Mouse (Mus musculus) liver (tissue): Measurements from ENCODE around the gene Dusp5.

Source experiments
- DNase-seq: peaks from one replicate; pipeline ENCODE4 v3.0.0-alpha.2; 2020; ENCODE audit warnings: mixed read lengths

Dusp5 gene

GRCm38 (mm10) chr19:53550972-53551371 is 22.1 kb downstream of the Dusp5 start:
- DNase-seq: no peak

- DNase-seq: no peak
Observed at GRCm38 (mm10) chr19:53552216-53552786, 23.4 kb downstream of the Dusp5 start.

GRCm38 (mm10) chr19:53552795-53553194 is 23.9 kb downstream of the Dusp5 start:
- DNase-seq: no peak

- no peak for DNase-seq
Observed at GRCm38 (mm10) chr19:53554402-53554801, 25.5 kb downstream of the Dusp5 start.

DNA sequence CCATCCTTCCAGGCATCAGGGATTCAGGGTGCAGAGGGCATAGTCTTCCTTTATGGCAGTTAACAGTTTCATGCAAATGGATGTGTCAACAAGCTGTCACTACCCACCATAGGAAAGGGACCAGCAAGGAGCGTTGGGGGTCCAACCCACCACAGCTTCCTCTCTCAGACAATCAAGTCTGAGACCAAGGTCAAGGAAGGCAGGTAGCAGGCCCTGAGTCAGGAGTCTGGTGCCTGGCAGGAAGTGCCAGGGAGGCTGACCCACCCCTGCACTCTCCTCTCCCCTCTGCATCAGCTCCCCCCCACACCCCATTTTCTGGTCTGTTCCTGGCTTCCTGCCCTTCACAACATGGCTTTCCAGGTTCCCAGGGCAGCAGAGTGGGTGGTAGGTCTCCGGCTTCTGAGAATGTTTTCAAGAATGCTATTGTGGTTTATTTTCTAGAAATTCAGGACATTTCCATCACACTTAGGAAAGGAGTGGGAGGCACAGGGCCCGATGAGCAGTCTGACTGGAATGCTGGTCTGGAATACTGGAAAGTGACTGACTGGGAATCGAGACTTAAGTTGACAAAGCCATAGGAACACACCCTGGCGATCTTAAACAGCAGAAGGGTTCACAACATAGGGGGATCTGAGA is 26.2 kb downstream of the Dusp5 start:
- no peak for DNase-seq

GRCm38 (mm10) chr19:53556841-53557240 is 27.9 kb downstream of the Dusp5 start:
- DNase-seq: no peak

DNA sequence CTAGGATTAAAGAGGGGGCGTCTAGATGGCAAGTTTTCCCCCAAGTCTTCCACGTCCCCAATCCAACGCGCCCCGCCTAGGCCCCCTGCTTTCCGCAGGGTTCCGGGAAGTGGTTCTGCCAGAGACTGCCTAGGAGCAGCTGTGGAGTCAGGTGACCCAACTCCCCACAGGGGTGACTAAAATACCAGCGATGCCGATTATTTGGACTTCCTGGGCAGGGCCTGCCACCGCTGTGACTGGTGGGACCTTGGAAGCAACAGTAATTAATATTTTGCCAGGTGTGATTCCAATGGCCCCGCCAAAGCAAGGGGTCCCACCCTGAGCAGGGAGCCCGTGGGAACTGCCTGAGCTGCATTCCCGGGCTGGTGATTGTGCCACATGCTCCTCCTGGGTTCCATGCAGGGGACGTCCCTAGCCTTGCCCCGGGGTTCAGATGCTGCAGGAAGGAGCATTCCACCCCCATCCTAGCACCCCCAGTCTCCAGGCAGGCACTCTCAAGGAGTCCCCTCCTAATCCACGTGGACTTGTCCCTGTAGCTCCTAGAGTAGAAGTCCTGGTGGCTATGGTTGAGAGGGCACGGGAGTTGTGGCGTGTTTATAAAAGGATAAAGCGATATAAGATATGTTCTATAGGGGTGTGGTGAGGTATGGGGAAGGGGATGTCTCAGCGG is 28.5 kb downstream of the Dusp5 start:
- DNase-seq: peak; percentile 22

DNA sequence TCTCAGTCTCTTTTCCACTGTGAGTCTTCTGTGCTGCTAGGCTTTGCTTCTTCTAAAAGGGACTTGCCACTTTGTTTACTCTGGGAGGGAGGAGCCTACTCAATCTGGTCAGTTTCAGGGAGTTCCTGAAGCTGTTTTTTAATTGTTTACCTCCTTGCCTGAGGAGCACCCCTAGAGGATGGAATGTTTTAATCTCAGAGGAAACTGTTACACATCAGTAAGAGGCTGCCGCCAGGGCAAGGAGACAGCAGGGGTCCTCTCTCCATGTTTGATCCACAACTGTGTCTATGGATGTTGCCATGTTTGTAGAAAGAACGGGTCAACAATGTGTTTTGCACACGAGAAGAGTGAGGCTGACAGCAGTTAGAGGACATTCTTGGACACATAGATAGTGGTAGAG is 31.5 kb downstream of the Dusp5 start:
- no peak for DNase-seq

DNA sequence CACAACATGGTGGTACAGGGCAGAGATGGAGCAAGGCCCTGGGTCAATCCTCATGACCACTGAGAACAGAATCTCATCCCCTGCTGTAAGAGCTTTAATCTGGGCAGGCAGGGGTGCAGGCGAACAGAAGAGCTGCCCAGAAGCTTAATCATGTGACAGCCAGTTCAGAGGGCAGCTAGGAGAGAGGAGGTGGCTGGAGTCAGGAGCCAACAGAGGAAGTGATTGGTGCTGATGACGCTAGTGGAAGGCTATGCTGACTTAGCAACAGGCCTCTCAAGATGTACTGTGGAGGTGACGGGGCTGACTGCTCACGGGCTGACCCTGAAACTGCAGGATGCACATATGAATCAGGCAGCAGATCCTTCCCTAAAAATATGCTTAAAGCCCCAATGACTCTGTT is 35.3 kb downstream of the Dusp5 start:
- DNase-seq: no peak

DNA sequence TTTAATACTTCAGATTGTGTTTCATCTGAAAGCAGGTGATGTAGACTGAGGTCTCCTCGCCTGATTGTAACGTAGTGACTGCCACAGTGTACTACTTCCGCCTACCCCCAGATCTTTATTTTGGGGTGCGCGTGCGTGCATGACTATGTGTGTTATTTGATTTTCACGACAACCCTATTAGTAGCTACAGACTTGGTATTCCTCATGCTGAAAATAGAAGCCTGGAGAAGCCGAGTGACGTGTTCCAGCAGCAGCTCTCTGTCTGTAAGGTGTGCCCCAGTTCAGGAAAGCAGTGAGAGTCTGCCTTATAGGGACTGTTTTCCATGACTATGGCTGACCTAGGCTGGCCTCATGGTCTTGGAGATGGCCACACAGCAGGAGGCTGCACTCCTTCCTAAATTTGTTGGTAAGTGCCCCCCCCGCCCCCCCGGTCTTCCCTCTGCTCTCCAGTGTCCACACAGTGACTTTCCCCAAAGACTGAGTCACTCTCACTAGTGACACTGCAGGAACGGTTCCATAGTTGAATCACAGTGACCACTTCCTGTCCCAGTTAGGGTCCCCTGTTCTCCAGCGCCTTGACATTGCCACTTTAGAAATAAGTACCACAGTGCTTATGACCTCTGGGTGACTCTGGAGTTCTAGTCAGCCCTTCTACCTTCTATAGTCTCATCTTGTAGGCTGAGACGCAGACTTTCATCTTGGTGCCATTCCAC is 36.8 kb downstream of the Dusp5 start:
- DNase-seq: no peak

GRCm38 (mm10) chr19:53567864-53568263 is 39.0 kb downstream of the Dusp5 start:
- no peak for DNase-seq

DNA sequence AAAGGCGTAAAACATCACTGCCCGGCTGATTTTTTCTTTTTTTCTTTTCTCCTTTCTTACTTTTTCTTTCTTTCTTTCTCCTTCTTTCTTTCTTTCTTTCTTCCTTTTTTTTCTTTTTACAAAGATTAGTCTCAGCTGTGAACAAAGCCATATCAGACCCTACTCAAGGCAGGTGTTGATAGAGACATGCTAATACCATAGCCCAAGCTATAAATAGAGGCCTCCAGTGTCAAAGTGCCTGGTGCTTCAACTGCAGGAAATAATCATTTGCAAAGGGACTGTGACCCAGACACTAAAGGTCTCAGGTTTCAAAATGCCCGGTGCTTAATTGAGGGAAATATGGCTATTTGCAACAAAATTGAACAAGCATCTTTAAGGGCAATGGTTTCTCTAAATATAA is 39.6 kb downstream of the Dusp5 start:
- DNase-seq: no peak

GRCm38 (mm10) chr19:53571056-53571455 is 42.1 kb downstream of the Dusp5 start:
- DNase-seq: no peak

DNA sequence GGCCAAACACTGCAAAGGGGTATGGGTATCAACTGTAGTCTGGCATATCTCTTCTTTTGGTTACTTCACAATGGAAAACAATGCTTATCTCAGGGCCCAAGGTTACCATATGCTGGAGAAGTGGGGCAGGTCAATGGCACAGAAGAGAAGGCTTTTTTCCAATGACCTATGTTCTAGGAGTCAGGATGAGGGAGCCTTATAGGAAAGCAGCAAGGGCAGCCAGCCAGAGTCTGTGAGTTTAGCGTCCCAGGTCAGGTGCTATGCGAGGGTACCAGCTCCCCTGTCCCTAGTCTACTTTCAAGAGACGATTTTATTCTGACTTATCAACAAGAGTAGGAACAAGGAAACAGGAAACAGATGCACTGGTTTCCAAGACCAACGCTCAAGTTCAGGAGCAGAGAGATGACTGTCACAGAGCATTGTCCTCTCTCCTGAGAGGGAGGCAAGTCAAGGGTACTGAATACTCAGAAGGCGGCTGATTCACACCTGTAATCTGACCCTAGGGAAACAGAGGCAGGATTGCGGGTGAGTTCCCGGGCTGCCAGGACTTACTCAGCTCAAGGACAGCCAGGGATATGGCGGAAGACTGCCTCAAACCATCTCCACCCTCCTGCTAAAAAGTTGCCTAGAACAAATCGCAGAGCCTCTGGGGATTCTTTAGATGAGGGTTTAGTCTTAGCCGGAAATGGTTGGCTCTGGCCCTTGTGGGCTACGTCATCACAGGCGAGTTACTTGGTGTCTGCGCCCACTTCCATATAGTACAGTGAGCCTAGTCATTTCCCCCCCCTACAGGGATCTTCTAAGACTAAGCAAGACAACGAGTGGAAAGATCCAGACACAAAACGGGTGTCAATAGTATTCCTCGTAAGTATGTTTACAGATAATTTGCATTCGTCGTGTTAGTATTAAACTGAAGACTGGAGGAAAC is 42.9 kb downstream of the Dusp5 start:
- DNase-seq: no peak

- DNase-seq: no peak
Observed at GRCm38 (mm10) chr19:53572607-53573006, 43.7 kb downstream of the Dusp5 start.

- DNase-seq: no peak
Observed at GRCm38 (mm10) chr19:53573151-53573550, 44.2 kb downstream of the Dusp5 start.

DNA sequence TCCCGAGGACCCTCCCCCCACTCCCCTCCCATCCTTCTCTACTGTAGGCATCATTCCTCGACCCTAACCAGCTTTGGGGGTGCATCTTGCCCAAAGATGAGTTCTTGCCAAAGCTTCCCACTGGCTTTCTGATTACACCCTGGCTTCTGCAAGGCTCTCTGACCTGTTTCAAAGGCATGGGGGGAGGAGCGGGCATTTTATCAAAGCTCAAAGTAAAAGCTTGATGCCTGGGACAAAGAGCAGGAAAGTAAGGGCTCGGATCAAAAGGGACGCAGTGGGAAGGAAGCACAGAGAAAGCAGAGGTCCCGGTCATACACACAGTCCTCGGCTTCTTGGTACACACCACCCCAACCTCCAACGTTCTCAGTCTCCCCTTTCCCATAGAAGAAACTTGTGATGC is 45.2 kb downstream of the Dusp5 start:
- DNase-seq: no peak

DNA sequence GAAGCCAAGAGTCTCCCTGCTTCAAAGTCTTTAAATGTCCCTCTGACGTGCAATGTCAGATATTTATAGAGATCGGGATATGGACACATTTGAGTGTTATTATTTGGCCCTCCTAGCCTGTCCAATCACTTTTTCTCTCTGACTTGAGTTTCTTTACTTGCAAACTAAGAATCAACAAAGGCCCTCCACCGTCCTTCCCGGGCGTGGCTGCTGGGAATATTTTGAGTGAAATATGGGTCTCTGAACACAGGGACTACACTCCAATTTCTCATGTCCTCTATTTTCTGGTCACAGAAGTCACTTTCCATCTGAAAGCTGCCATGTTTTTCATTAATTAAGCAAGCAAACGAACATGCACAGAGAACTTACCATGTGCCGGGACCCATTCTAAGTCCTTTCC is 45.6 kb downstream of the Dusp5 start:
- DNase-seq: no peak

DNA sequence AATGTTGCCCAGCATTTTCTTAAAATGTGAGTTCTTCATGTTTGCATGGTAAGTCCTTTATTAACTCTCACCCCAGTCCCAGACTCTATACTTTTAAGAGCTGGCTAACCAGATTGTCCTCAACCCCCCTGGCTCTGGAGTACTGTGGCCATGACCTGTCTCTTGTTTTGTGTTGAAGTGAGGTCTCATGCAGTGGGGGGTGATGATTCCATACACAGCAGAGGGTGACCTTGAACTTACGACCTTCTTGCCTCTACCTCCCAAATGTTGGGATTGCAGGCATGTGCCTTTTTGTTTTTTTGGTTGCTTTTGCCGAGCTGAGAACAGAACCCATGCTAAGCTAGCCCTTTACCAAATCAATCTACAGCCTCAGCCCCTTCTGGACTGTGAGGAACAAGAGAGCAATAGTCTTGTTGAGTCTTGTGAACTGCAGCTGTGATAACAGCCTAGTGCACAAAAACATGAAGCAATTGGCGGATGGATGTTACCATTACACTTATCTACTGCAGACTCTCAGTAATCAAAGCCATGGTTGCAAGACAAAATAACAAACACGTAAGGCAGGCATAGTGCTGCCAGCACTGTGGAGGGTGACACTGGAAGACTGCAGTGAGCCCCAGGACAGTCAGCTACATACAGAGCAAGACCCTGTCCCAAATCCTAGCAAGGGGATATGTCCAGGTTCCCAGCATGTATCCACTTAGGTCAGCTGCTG is 46.5 kb downstream of the Dusp5 start:
- no peak for DNase-seq

GRCm38 (mm10) chr19:53576061-53576460 is 47.2 kb downstream of the Dusp5 start:
- no peak for DNase-seq

DNA sequence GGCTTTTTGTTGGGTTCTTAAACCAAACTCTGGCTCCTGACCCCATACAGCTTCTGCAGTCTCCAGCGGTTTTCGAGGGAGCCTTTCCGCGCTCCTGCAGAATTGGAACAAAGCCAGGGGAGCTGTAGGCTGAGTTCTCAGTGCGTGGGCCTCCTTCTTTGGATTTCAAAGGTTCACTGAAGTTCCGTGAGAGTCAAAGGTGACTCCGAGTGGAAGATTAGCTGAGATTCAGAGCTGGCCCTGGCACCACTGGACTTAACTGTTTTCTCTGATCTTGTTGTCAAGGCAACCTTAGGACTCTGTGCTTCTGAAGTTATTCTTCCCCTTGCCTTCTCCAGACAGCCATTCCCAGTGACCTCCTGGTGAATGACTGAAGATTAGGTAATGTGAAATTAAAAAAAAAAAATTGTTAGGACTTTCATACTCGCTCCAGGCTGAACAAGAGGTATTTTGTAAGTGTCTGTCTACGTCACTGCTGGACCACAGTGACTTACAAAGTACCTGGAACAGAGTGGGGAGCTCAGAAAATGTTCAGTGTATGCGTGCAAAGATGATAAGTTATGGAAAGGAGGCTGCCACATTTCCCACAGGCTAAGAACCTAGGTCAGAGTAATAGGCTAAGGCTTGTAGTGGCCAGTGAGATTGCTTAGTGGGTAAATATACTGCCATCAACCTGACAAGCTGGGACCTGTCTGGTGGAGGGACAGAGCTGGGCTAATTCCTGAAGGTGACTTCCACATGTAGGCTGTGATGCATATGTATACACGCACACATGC is 48.3 kb downstream of the Dusp5 start:
- DNase-seq: no peak
